Mouse (Mus musculus) large intestine, adult 2 months (tissue): ENCODE results near the gene Insig1. TPM values are rescaled to one million over a fixed set of nuclear protein-coding genes. Genes with fewer than 3 reads are reported as not detected.

Source experiments
- DNase-seq: peaks from one replicate; pipeline ENCODE4 v3.0.0-alpha.2; 2012; ENCODE audit warnings: low read depth, low spot score
- WGBS: fragments of 180-500 bp; shearing (Covaris S2); methylation state at CpG from one replicate; pipeline ENCODE4 v1.1.7; 2018; 5-methylcytosine and 5-hydroxymethylcytosine counted together
- polyA plus RNA-seq: library from polyadenylated mRNA; depleted of rRNA; stranded (reverse); fragments of >200 nt; gene quantifications from 2 replicates; pipeline ENCODE4 v1.2.3, GENCODE M21; 2012

The Insig1 gene
- polyA plus RNA-seq, 1 experiment: 64.9 TPM

GRCm38 (mm10) chr5:28060506-28060905 is 10.7 kb upstream of the Insig1 start:
- DNase-seq: no peak

- DNase-seq: no peak
- WGBS: 70% methylated on average over 6 of the region's 6 CpGs
These were observed 10.2 kb upstream of the Insig1 start for GRCm38 (mm10) chr5:28061011-28061410.

- 63% methylated on average over 3 of the region's 3 CpGs for WGBS
- no peak for DNase-seq
These were observed 7.1 kb upstream of the Insig1 start for GRCm38 (mm10) chr5:28063989-28064624.

- DNase-seq: no peak
- 70% methylated on average over 4 of the region's 4 CpGs for WGBS
These were observed 5.9 kb upstream of the Insig1 start for GRCm38 (mm10) chr5:28065275-28065674.

- DNase-seq: no peak
These were observed 4.9 kb upstream of the Insig1 start for GRCm38 (mm10) chr5:28066311-28066710.

DNA sequence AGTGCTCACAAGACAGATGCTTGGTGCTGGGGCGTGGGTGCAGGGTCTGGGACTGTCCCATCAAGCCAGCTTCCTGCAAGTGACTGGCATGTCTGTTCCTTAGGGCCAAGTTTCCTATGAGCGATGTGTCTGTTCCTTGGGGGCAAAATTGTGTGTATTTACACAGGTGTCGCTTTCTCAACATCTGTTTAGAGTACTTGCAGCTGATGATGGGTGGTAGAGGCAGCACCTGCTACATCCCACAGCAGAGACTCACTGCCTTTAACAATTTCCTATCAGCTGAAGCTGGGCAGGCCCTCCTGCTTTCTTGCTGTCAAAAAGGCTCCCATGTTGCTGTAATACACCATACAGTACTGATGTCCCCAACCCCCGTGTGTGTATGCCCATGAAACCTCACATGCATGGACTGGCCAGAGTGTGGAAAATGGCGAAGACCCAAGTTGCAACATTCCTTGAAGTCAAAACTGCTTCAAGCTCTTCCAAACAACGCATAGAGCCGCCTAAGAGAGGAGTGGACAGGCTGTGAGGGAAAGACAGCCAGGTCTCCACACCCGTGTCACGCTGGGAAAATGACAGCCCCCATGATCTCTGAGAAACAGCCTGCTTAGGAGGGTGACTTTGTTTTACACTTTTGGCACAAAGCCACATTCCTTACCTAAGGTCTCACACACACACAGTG is 875 bp upstream of the Insig1 start:
- WGBS: 15% methylated on average over 9 of the region's 9 CpGs
- DNase-seq: no peak

More at GRCm38 (mm10) chr5:28066311-28066710, 4.9 kb upstream of the Insig1 start:
- 69% methylated on average over 5 of the region's 5 CpGs for WGBS

DNA sequence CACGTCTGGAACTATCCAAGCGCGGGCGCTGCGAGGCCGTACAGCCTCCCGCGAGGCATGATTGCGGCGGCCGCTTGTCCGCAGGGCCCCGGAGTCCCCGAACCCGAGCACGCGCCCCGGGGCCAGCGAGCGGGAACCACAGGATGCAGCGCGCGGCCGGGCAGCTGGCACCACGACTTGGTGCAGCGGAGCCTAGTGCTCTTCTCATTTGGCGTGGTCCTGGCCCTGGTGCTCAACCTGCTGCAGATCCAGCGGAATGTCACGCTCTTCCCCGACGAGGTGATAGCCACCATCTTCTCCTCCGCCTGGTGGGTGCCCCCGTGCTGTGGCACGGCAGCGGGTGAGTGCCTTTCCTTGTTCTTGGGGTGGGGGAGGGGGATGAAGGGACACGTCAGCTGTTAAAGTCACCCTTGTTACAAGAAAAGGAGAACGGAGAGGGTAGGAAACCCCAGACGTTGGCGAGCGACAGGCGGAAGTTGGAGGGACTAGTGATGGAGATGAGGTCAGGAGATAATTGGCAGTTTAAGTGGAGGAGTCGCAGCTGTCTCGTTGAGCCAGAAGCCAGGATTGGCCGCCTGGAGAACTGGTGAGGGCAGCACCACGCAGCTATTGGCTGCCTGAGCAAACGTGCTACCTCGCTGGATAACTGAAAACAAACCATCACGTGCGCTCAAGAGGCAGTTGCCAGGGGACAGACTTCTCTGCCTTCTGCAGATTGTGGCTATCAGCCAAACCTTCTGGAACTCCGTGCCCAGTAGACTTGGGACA is 477 bp downstream of the Insig1 start:
- WGBS: under 1% methylated on average over 50 of the region's 50 CpGs
- peak; percentile 86 for DNase-seq

GRCm38 (mm10) chr5:28079431-28079830 is 8.3 kb downstream of the Insig1 start:
- WGBS: 41% methylated on average over 2 of the region's 2 CpGs
- DNase-seq: no peak

- no peak for DNase-seq
- 69% methylated on average over 2 of the region's 2 CpGs for WGBS
These were observed 10.0 kb downstream of the Insig1 start for GRCm38 (mm10) chr5:28081127-28081526.

- no peak for DNase-seq
- WGBS: 83% methylated on average over 2 of the region's 2 CpGs
These were observed 10.7 kb downstream of the Insig1 start for GRCm38 (mm10) chr5:28081822-28082221.

DNA sequence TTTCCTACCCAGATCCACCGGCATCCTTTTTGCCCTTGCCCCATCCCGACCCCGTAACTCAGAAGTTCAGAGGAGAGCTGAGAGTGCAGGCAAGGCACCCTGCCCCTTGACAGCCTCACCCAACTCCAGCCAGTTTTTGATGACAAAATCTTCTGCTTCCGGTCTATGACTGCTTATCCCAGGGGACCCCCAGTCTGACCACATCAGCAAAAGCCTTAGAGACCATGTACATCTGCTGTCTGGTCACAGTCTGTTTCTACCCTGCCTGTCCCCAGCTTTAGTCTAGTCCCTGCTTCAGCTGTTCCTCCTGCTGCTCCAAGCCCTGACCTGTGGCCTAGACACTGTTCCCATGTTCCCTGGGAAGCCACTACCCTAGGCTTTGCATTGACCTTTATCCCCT is 11.1 kb downstream of the Insig1 start:
- 68% methylated on average over 4 of the region's 4 CpGs for WGBS
- no peak for DNase-seq

- DNase-seq: no peak
- WGBS: 65% methylated on average over 3 of the region's 3 CpGs
These were observed 11.6 kb downstream of the Insig1 start for GRCm38 (mm10) chr5:28082796-28083195.

DNA sequence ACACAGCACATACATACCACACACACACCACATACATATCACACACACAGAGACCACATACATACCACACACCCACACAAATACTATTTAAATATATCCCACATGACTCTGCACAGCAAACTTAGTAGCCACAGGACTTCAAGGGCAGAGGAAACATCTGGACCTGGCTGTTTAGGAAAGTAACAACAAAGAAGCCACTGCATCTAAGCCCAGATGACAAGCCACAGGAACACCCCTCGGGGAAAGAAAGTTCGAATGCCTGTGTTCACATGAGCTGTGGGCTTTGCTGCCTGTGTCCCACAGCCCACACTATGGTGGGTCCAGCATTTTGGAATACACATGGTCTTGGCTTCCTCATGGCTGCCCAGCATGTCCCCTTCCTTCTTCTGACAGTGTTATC is 13.6 kb downstream of the Insig1 start:
- WGBS: 69% methylated on average over 2 of the region's 2 CpGs
- DNase-seq: no peak

- no peak for DNase-seq
- 14% methylated on average over 1 of the region's 1 CpGs for WGBS
These were observed 19.4 kb downstream of the Insig1 start for GRCm38 (mm10) chr5:28090547-28090946.

- WGBS: 88% methylated on average over 3 of the region's 3 CpGs
- no peak for DNase-seq
These were observed 21.2 kb downstream of the Insig1 start for GRCm38 (mm10) chr5:28092327-28092726.

- WGBS: 16% methylated on average over 4 of the region's 4 CpGs
- DNase-seq: peak; percentile 32
These were observed 22.7 kb downstream of the Insig1 start for GRCm38 (mm10) chr5:28093874-28094273.

GRCm38 (mm10) chr5:28094393-28094792 is 23.2 kb downstream of the Insig1 start:
- WGBS: 67% methylated on average over 3 of the region's 3 CpGs

GRCm38 (mm10) chr5:28094846-28095245 is 23.7 kb downstream of the Insig1 start:
- DNase-seq: no peak
- WGBS: 62% methylated on average over 6 of the region's 6 CpGs

More at GRCm38 (mm10) chr5:28094393-28094792, 23.2 kb downstream of the Insig1 start:
- no peak for DNase-seq

GRCm38 (mm10) chr5:28095671-28096070 is 24.5 kb downstream of the Insig1 start:
- WGBS: 76% methylated on average over 2 of the region's 2 CpGs
- DNase-seq: no peak

DNA sequence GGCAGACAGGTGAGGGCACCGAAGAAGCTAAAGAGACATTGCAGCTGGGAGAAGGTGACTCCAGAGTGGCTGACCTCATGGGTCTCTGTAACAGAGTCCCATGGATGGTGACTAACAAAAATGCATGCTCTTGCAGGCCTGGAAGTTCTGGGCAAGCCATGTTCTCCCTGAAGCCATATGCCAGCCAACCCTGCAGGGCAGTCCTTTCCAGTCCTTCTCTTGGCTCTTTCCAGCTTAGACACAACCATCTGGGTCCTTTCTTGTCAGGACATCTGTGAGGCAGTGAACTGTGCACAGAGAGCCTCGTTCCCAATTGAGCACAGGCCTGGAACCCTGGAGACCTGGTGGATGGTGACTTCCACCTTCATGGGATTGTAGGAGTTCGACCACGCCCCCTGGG is 35.8 kb downstream of the Insig1 start:
- WGBS: 58% methylated on average over 4 of the region's 4 CpGs
- no peak for DNase-seq

GRCm38 (mm10) chr5:28107974-28108373 is 36.8 kb downstream of the Insig1 start:
- WGBS: 78% methylated on average over 6 of the region's 6 CpGs
- DNase-seq: no peak
